Mouse (Mus musculus) G1E-ER4 (cell line): ENCODE measurements at regions not wholly inside any gene's neighbourhood (a gene's known extent, or its start where the extent isn't known, plus 50 kb on each side); places are given as distances from the start of the nearest gene placed in this dataset.

Experiments used
- GATA1 ChIP-seq: IDR thresholded peaks from one replicate; pipeline ENCODE4 v1.8.0; 2012; ENCODE audit warnings: low read length, inconsistent platforms

GRCm38 (mm10) chr16:30204144-30204543 is 63.2 kb downstream of the Cpn2 start:
- no peak for TF ChIP-seq GATA1

- TF ChIP-seq GATA1: no peak
Measured at GRCm38 (mm10) chr16:30205314-30205815, 61.9 kb downstream of the Cpn2 start.

GRCm38 (mm10) chr16:30205816-30206356 is 61.4 kb downstream of the Cpn2 start:
- no peak for TF ChIP-seq GATA1
